Mouse (Mus musculus) embryonic stem cell, embryonic (primary cell): Measurements from ENCODE around the gene Tbrg4.

Experiments
- CTCF ChIA-PET, 4 experiments: fragments of 300-600 bp in 2 of 4; fragments of 350-600 bp in 2 of 4; sonication (Branson Sonifier 250); formaldehyde crosslinking; loops; one replicate each; lab custom pipeline; 2022; ENCODE audit warnings: inconsistent platforms in 2 of 4; lab: Charles Lee
- POLR2A ChIA-PET, 4 experiments: fragments of 300-600 bp in 2 of 4; fragments of 350-600 bp in 2 of 4; sonication (Branson Sonifier 250); formaldehyde crosslinking; loops; one replicate each; lab custom pipeline; 2022; ENCODE audit warnings: antibody characterized with exemption in 4 of 4, inconsistent platforms in 1 of 4; lab: Charles Lee

Gene Tbrg4

DNA sequence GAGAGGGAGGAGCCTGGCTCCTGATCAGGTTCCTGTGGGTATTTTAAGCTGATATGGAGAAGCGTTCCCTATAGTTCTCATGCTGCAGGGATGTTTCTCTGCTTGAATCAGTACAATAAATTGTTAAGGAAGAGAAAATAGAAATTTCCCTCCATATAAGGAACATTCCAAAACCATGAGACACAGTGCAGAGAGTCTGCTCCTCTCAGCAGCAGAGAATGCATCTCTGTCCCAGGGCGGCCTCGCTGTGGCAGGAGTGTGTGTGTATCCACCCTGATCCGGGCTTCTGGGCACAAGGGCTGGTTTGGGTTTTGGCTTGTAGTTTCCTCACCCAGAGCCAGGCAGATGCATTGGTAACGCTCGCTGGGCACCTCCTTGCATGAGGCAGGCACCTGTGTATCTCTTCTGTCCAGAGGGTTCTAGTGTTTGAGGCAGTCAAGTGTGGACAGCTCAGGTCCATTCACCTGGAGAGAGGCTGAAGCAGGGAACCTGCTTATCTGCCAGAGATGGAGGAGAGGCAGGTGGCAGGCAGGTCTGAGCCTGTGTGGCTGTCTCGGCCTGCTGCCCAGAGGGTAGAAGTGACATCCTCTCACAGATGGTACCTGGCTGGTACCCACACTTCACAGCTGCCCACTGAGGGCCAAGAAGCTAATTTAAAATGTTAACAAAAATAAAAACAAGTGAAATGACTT lies 38.5 kb downstream of the Tbrg4 start:
- CTCF ChIA-PET, result interaction anchor here in 3 of 4 experiments (1.0 to 1.5 kb wide), 3 partner anchors 11 to 60 kb away, joined by 3 to 7 read pairs (median 4); no protein-coding TSS in a partner anchor
- POLR2A ChIA-PET, result interaction anchor here in 2 of 4 experiments (0.6 to 3.2 kb wide), 11 partner anchors 10 to 113 kb away, joined by 3 to 13 read pairs (median 5); partner anchors contain the start of gene Tbrg4 (in 1 of the 2)

- ChIA-PET CTCF (interaction anchor here in 2 of 4 experiments (0.6 to 1.5 kb wide), 4 partner anchors 12 to 61 kb away, joined by 3 to 7 read pairs (median 4); no protein-coding TSS in a partner anchor), POLR2A (interaction anchor here in 2 of 4 experiments (0.8 to 3.2 kb wide), 8 partner anchors 12 to 63 kb away, joined by 3 to 13 read pairs (median 3); partner anchors contain the start of gene Tbrg4 (in 1 of the 2))
These were observed 39.2 kb downstream of the Tbrg4 start for GRCm38 (mm10) chr11:6586660-6587059.

GRCm38 (mm10) chr11:6585748-6586147 lies 40.1 kb downstream of the Tbrg4 start:
- CTCF ChIA-PET, result interaction anchor here in 1 of 4 experiments (1.2 kb wide), 1 partner anchor 13 kb away, joined by 5 read pairs; no protein-coding TSS in a partner anchor
- POLR2A ChIA-PET, result interaction anchor here in 2 of 4 experiments (1.2 to 1.5 kb wide), 6 partner anchors 9 to 62 kb away, joined by 3 to 10 read pairs (median 3); no protein-coding TSS in a partner anchor

GRCm38 (mm10) chr11:6581560-6581959 lies 44.3 kb downstream of the Tbrg4 start:
- ChIA-PET CTCF (no interaction called here), POLR2A (interaction anchor here in 2 of 4 experiments (0.6 to 1.9 kb wide), 5 partner anchors 11 to 139 kb away, joined by 3 to 6 read pairs (median 4); partner anchors contain the start of gene Tbrg4 (in 1 of the 2))

DNA sequence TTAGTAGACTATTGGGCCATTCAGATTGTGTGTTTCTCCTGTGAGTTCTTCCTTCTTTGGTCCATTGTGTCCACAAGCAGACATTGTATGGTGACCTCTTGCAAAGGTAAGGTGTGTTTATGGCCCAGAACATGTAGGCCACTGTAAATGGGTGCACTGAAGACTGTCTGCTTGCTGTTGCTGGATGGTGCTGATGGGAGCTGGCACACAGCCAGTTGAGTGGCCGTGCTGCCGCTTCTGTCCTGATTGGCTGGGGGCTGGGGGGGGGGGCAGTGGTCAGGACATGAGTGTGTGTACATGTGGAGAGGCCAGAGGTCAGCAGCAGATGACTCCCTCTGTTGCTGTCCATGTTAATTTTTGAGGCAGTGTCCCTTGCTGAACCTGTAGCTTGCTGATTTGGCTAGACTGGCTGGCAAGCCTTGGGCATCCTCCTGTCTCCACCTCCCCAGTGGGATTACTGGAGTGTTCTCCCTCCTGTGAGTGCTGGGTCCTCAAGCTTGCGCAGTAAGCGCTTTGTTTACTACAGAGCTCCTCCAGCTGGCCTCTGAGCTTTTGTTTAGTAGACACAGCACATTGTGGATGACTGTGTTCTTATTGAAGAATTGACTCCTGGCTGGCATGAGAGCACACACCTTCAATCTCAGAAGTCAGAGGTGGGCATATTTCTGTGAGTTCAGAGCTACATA lies 45.7 kb downstream of the Tbrg4 start:
- ChIA-PET POLR2A (interaction anchor here in 3 of 4 experiments (0.7 to 1.9 kb wide), 11 partner anchors 8 to 136 kb away, joined by 3 to 5 read pairs (median 3); no protein-coding TSS in a partner anchor), CTCF (interaction anchor here in 1 of 4 experiments (2.2 kb wide), 1 partner anchor 11 kb away, joined by 10 read pairs; no protein-coding TSS in a partner anchor)

DNA sequence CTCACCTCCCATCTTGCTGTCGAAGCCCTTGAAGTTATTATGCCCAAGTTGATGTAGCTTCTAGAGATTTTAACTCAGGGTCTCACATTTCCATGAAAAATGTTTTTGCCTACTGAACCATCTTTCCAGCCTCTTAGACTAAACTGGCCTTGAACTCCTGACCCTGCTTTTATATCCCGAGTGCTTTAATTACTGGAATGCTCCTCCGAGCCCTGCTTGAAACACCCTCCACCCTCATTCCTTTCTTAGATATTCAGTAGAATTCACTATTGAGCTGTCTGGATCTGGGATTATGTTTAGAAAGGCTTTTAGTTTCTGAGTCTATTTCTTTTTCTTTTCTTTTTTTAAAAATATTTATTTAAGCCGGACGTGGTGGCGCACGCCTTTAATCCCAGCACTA lies 46.5 kb downstream of the Tbrg4 start:
- ChIA-PET POLR2A (interaction anchor here in 3 of 4 experiments (0.6 to 1.8 kb wide), 5 partner anchors 13 to 61 kb away, joined by 3 to 7 read pairs (median 3); no protein-coding TSS in a partner anchor), CTCF (interaction anchor here in 1 of 4 experiments (2.2 kb wide), 1 partner anchor 10 kb away, joined by 10 read pairs; no protein-coding TSS in a partner anchor)

- POLR2A ChIA-PET, result interaction anchor here (0.6 to 2.4 kb wide), 26 partner anchors 9 to 319 kb away, joined by 3 to 12 read pairs (median 4); partner anchors contain the start of genes Tbrg4 (in 2 of the 4) and Nacad (in 1 of the 4)
- CTCF ChIA-PET, result interaction anchor here in 3 of 4 experiments (0.5 to 1.1 kb wide), 4 partner anchors 28 to 1933 kb away, joined by 3 to 9 read pairs (median 6); no protein-coding TSS in a partner anchor
These were observed 49.7 kb downstream of the Tbrg4 start for GRCm38 (mm10) chr11:6576151-6576550.

DNA sequence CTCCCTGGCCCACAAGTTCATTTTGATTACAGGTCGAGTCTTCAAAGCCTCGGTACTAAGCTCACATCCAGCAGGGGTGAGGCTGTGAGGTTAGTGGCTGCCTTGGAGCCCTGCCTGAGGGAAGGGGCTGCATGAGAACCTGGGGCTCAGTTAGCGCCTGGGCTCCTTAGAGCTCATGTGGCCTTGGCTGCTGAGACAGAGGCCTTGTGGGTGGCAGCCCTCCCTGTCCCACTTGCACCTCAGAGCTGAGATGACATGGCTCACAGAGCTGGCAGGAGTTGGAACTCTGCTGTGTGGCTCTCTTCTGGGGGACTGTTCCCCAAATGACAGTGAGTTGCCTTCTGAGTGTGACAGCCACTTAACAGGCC lies 56.5 kb downstream of the Tbrg4 start:
- CTCF ChIA-PET, result interaction anchor here in 3 of 4 experiments (0.5 to 2.5 kb wide), 22 partner anchors 10 to 167 kb away, joined by 3 to 17 read pairs (median 4); partner anchors contain the start of gene H2afv (in 1 of the 3)
- POLR2A ChIA-PET, result interaction anchor here (0.5 to 10.0 kb wide), 60 partner anchors 8 to 163 kb away, joined by 3 to 60 read pairs (median 4); partner anchors contain the start of genes Tbrg4 (in 4 of the 4), Ccm2 (in 1 of the 4), H2afv (in 1 of the 4) and Nacad (in 1 of the 4)

DNA sequence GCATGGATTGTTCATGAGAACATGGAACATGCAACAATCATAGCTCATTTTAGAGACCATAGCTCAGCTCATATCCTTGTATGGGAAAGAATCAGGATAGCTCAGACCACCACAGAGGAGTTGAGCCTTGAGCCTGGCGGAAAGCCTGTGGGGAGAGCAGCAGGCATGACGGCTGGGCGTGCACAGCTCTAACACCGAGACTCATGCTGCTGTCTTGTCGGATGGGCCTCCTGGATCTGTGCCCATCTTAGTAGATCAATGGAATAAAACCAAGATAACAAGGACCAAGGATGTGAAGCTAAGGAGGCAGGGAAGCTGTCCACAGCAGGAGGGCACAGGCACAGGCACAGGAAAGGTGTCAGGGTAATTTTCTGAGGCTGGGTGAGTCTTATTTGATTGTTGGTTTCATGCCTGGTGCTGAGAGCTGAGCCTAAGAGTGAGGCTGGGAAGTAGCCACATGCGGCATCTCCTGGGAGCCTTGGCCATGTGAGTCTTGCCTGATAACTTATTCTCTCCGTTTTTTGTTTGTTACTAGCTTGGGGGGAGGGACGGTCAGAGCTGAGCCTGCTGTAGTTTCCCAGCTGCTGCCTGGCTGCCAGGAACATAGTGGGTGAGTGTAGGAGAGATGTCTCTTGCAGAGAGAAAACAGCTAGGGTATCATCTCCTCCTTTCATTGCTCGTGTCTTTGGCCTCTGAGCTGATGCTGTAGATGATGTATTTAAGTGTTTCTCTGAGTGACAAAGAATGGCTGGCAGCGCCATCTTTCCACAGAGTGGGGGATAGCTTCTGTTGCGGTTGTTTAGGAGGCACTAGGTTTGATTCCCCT lies 57.1 kb downstream of the Tbrg4 start:
- POLR2A ChIA-PET, result interaction anchor here (0.5 to 10.0 kb wide), 65 partner anchors 9 to 204 kb away, joined by 3 to 60 read pairs (median 3); partner anchors contain the start of genes Tbrg4 (in 4 of the 4), Ccm2 (in 1 of the 4), H2afv (in 1 of the 4) and Nacad (in 1 of the 4)
- CTCF ChIA-PET, result interaction anchor here (0.5 to 2.5 kb wide), 22 partner anchors 10 to 166 kb away, joined by 3 to 17 read pairs (median 4); partner anchors contain the start of gene H2afv (in 1 of the 4)

DNA sequence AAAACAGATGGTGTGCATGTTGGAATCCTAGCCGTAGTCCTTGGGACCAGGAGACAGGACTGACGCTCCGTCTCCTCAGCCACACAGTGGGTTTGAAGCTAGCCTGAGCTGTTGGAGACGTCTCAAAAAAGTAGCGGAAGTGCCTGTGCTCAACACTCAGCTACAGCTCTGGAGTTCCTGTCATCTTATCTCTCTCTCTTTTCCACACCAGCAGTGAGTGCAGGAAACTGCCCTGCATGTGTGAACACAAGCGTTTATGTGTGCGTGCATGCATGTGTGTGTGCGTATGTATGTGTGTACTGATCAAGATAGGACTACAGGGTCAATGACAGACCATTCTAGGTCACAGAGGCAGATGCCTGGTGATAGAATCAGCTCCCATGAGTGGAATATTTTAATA lies 57.9 kb downstream of the Tbrg4 start:
- ChIA-PET CTCF (interaction anchor here in 3 of 4 experiments (0.5 to 2.5 kb wide), 5 partner anchors 9 to 165 kb away, joined by 3 to 12 read pairs (median 5); no protein-coding TSS in a partner anchor), POLR2A (interaction anchor here (0.8 to 10.0 kb wide), 21 partner anchors 9 to 204 kb away, joined by 3 to 60 read pairs (median 5); partner anchors contain the start of gene Ccm2 (in 1 of the 4))

GRCm38 (mm10) chr11:6566496-6566895 lies 59.4 kb downstream of the Tbrg4 start:
- CTCF ChIA-PET, result interaction anchor here in 3 of 4 experiments (0.6 to 1.2 kb wide), 3 partner anchors 62 to 113 kb away, joined by 3 to 4 read pairs (median 3); no protein-coding TSS in a partner anchor
- POLR2A ChIA-PET, result interaction anchor here in 3 of 4 experiments (0.6 to 10.0 kb wide), 18 partner anchors 8 to 155 kb away, joined by 3 to 60 read pairs (median 3); partner anchors contain the start of genes Ccm2 (in 1 of the 3) and Tbrg4 (in 1 of the 3)
